Mouse (Mus musculus): ENCODE data around the gene Cyp2d34. TPM values are rescaled to one million over a fixed set of nuclear protein-coding genes. Genes with fewer than 3 reads are reported as not detected.

The Cyp2d34 gene
- polyA plus RNA-seq (2015; fragmentation: Nextera tagmentation; extraction: Ambion mirVana): not detected in 2 replicates

DNA sequence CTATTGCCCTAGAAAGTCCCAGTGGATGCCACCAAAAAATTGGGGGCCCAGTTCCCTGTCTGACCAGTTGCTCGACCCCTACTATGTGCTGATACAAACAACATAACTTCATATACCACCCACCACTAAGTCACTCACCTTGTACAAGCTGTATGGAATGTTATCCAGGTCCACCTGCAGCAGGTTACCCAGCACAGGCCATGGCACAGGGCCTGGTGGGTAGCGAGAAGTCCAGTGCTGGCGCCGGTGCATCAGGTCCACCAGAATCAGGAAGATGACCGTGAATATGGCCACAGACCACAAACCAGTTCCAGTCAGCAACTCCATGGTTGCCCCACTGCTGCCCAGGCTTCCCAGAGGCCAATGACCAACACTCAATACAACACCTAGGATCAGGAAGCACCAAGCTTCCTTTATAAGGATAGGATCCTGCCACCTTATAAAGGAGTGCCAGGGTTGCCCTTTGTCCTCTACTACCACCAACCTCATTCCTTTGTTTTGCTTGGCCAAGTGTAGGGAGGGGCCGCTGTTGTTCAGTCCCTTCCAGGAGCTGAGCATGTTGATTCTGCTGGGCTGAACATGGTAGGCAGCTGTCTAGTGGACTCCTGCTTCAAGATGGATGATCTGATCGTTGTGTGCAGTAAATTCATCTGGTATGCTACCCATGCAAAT is at the start of gene Cyp2d34:
Gene Cyp2d34 (minus strand): TSS at position 416 of the 672 bp plus-strand sequence.
- WGBS: 91% methylated on average over 7 of the region's 7 CpGs

DNA sequence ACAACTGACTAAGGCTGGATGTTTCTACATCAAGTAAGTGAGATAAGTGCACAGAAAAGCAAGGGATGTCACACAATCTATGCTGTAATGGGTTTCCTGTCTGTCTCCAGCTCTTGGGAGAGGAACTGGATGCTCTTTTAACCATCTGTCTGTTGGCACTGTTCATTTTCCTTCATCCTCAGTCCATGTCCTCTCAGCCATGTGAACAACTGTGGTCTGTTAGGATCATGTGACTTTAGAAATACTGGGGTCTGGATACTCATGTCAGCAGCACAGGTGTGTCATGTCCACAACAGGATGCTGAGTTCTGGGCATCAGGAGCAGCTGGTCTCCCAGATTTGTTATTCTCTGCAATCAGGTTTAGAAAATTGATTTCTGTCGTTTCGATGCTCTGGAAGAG is 35.6 kb upstream of the Cyp2d34 start:
- Histone ChIP-seq H3K4me3 (ENCODE audit: low read depth, low read length) (no peak overlapping the region), H3K9me3 (replicated peaks; ENCODE audit: control insufficient read depth, low read length, poor library complexity, severe bottlenecking) (no peaks in the 10 kb centered on the region)

More for the DNA sequence above, at the start of gene Cyp2d34:
- H3K27ac ChIP-seq (ENCODE audit: low read length): no peak within 1 kb of the TSS
- no peaks in the 10 kb centered on the region for H3K9me3 ChIP-seq (replicated peaks; ENCODE audit: control insufficient read depth, low read length, poor library complexity, severe bottlenecking)
- no peak within 1 kb of the TSS for H3K9ac ChIP-seq (ENCODE audit: low read depth, low read length)
- no peak for ATAC-seq
- no peaks in the 10 kb centered on the region for H3K27me3 ChIP-seq (ENCODE audit: control insufficient read depth, insufficient read depth, low read depth, low read length)
- no peaks in the 10 kb centered on the region for H3K4me1 ChIP-seq (ENCODE audit: control insufficient read depth, insufficient read depth, low read length)
- H3K36me3 ChIP-seq (ENCODE audit: control insufficient read depth, insufficient read depth, low read length): no peaks in the 10 kb centered on the region
- no peak within 1 kb of the TSS for H3K4me3 ChIP-seq (ENCODE audit: low read depth, low read length)
- no peak within 1 kb of the TSS for H3K4me2 ChIP-seq (ENCODE audit: low read length)

DNA sequence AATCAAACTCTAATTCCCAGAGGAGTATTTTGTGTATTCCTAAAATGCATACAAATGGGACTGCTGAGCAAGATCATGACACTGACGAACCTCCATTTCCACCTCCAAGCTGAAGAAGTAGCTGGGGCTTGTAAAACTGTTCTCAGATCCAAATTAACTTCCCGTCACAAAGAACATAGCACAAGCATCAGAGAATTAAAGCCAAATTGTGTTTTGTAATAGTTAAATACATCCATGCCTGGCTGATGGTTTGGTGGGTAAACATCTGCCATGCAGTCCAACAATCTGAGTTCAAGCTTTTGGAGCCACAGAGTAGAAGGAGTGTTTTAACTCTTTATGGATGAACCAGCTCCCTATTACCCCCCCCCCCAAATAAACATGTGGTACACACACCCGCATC is 23.6 kb upstream of the Cyp2d34 start:
- Histone ChIP-seq H3K27ac (ENCODE audit: low read length) (no peak overlapping the region), H3K4me1 (ENCODE audit: control insufficient read depth, insufficient read depth, low read length) (no peaks in the 10 kb centered on the region), H3K4me2 (ENCODE audit: low read length) (no peak overlapping the region), H3K9me3 (replicated peaks; ENCODE audit: control insufficient read depth, low read length, poor library complexity, severe bottlenecking) (no peaks in the 10 kb centered on the region), H3K4me3 (ENCODE audit: low read depth, low read length) (no peak overlapping the region), H3K9ac (ENCODE audit: low read depth, low read length) (no peak overlapping the region), H3K36me3 (ENCODE audit: control insufficient read depth, insufficient read depth, low read length) (no peaks in the 10 kb centered on the region), H3K27me3 (ENCODE audit: control insufficient read depth, insufficient read depth, low read depth, low read length) (no peaks in the 10 kb centered on the region)
- ATAC-seq: no peak
- 81% methylated on average over 3 of the region's 3 CpGs for WGBS

More for the DNA sequence above, 35.6 kb upstream of the Cyp2d34 start:
- no peak for ATAC-seq
- Histone ChIP-seq H3K4me2 (ENCODE audit: low read length) (no peak overlapping the region), H3K27ac (ENCODE audit: low read length) (no peak overlapping the region), H3K36me3 (ENCODE audit: control insufficient read depth, insufficient read depth, low read length) (no peaks in the 10 kb centered on the region), H3K4me1 (ENCODE audit: control insufficient read depth, insufficient read depth, low read length) (no peaks in the 10 kb centered on the region), H3K9ac (ENCODE audit: low read depth, low read length) (no peak overlapping the region), H3K27me3 (ENCODE audit: control insufficient read depth, insufficient read depth, low read depth, low read length) (no peaks in the 10 kb centered on the region)
- WGBS: 83% methylated on average over 2 of the region's 2 CpGs

DNA sequence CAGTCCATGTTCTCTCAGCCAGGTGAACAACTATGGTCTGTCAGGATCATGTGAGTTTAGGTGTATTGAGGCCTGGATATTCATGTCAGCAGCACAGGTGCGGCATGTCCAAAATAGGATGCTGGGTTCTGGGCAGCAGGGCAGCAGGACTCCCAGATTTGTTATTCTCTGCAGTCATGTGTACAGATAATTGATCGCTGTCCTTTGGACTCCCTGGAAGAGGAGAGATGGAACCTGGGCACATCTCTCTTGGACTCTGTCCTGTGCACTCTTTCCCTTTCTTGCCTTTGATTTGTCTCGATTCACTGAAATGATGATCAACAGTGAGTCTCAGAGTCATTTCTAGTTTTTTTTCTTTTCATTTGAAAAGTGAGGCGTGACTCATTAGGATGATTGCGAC is 23.0 kb upstream of the Cyp2d34 start:
- H3K36me3 ChIP-seq (ENCODE audit: control insufficient read depth, insufficient read depth, low read length): no peaks in the 10 kb centered on the region
- H3K4me1 ChIP-seq (ENCODE audit: control insufficient read depth, insufficient read depth, low read length): no peaks in the 10 kb centered on the region
- no peak overlapping the region for H3K4me2 ChIP-seq (ENCODE audit: low read length)
- 95% methylated on average over 5 of the region's 5 CpGs for WGBS
- no peaks in the 10 kb centered on the region for H3K27me3 ChIP-seq (ENCODE audit: control insufficient read depth, insufficient read depth, low read depth, low read length)
- H3K9me3 ChIP-seq (replicated peaks; ENCODE audit: control insufficient read depth, low read length, poor library complexity, severe bottlenecking): no peaks in the 10 kb centered on the region
- H3K9ac ChIP-seq (ENCODE audit: low read depth, low read length): no peak overlapping the region
- no peak overlapping the region for H3K4me3 ChIP-seq (ENCODE audit: low read depth, low read length)
- no peak for ATAC-seq
- H3K27ac ChIP-seq (ENCODE audit: low read length): no peak overlapping the region

DNA sequence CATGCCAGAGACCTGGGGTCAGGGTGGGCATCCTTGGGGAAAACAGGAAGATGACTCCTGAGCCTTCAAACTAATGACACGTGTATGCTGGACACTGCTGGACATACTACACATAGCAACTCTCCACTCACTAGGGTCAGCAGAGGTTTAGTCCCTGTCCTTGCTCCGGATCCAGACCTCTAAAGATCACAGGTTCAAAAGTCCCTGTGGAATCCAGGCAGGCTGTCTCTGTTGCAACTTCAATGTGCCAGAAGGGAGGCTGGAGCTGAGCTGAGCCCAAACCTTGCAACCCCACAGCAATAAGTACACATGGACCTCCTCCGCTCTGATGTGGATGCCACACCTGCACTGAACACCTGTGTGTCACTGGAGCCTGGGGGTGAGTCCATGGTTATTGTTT is 22.0 kb upstream of the Cyp2d34 start:
- H3K36me3 ChIP-seq (ENCODE audit: control insufficient read depth, insufficient read depth, low read length): no peaks in the 10 kb centered on the region
- H3K27ac ChIP-seq (ENCODE audit: low read length): no peak overlapping the region
- H3K9me3 ChIP-seq (replicated peaks; ENCODE audit: control insufficient read depth, low read length, poor library complexity, severe bottlenecking): no peaks in the 10 kb centered on the region
- ATAC-seq: no peak
- no peaks in the 10 kb centered on the region for H3K27me3 ChIP-seq (ENCODE audit: control insufficient read depth, insufficient read depth, low read depth, low read length)
- 89% methylated on average over 3 of the region's 3 CpGs for WGBS
- no peak overlapping the region for H3K4me3 ChIP-seq (ENCODE audit: low read depth, low read length)
- H3K4me1 ChIP-seq (ENCODE audit: control insufficient read depth, insufficient read depth, low read length): no peaks in the 10 kb centered on the region
- no peak overlapping the region for H3K9ac ChIP-seq (ENCODE audit: low read depth, low read length)
- no peak overlapping the region for H3K4me2 ChIP-seq (ENCODE audit: low read length)

DNA sequence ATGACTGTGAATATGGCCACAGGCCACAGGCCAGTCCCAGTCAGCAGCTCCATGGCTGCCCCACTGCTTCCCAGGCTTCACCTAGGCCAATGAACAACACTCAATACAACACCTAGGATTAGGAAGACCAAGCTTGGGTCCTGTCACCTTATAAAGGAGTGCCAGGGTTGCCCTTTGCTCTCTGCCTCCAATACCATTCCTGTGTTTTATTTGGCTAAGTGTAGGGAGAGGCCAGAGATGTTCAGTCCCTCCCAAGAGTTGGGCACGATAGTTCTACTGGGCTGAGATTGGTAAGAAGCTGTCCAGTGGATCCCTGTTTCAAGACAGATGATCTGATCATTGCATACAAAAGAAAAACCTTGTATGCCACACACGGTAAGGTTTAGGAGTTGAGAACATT is 21.2 kb upstream of the Cyp2d34 start:
- no peak for ATAC-seq

DNA sequence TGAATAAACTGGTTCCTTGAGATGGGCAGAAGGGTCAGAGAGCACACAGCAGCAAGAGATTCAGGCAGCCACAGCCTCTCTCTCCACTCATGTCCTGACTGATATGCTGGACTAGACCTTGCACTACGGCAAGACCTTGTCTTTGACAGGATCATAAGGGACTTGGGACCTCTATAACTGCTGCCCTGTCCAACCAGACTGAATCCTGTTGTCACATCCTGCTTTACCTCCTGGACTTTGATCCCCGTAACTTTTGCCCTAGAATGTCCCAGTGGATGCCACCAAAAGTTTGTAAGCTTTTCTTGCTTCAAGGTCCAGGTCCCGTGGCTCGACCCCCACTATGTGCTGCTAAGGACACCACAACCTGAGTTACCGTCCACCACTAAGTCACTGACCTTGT is 20.6 kb upstream of the Cyp2d34 start:
- Histone ChIP-seq H3K9ac (ENCODE audit: low read depth, low read length) (no peak overlapping the region), H3K9me3 (replicated peaks; ENCODE audit: control insufficient read depth, low read length, poor library complexity, severe bottlenecking) (no peaks in the 10 kb centered on the region), H3K27me3 (ENCODE audit: control insufficient read depth, insufficient read depth, low read depth, low read length) (no peaks in the 10 kb centered on the region), H3K27ac (ENCODE audit: low read length) (no peak overlapping the region), H3K4me2 (ENCODE audit: low read length) (no peak overlapping the region), H3K4me3 (ENCODE audit: low read depth, low read length) (no peak overlapping the region), H3K4me1 (ENCODE audit: control insufficient read depth, insufficient read depth, low read length) (no peaks in the 10 kb centered on the region), H3K36me3 (ENCODE audit: control insufficient read depth, insufficient read depth, low read length) (no peaks in the 10 kb centered on the region)
- no peak for ATAC-seq
- 90% methylated on average over 5 of the region's 5 CpGs for WGBS

More for the DNA sequence above, 21.2 kb upstream of the Cyp2d34 start:
- Histone ChIP-seq H3K27me3 (ENCODE audit: control insufficient read depth, insufficient read depth, low read depth, low read length) (no peaks in the 10 kb centered on the region), H3K4me2 (ENCODE audit: low read length) (no peak overlapping the region), H3K9ac (ENCODE audit: low read depth, low read length) (no peak overlapping the region), H3K4me3 (ENCODE audit: low read depth, low read length) (no peak overlapping the region), H3K36me3 (ENCODE audit: control insufficient read depth, insufficient read depth, low read length) (no peaks in the 10 kb centered on the region), H3K27ac (ENCODE audit: low read length) (no peak overlapping the region), H3K4me1 (ENCODE audit: control insufficient read depth, insufficient read depth, low read length) (no peaks in the 10 kb centered on the region), H3K9me3 (replicated peaks; ENCODE audit: control insufficient read depth, low read length, poor library complexity, severe bottlenecking) (no peaks in the 10 kb centered on the region)
- WGBS: 87% methylated on average over 2 of the region's 2 CpGs

DNA sequence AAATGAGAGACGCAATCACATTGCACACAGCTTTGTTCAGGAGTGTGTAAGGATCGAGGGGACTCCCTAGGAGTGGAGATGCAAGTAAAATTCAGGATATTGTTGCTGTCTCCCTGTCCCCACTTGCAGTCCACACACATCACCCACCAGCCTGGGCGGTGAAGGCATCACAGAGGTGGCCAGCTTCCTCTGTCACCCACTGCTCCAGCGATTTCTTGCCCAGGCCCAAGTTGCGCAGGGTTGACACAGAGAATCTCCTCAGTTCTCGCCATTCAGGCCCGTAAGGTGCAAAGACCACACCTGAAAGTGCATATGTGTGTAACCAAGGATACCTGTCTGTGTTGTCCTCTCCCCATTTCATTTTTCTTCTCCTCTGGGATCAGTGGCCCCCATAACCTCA is 19.5 kb upstream of the Cyp2d34 start:
- Histone ChIP-seq H3K9ac (ENCODE audit: low read depth, low read length) (no peak overlapping the region), H3K36me3 (ENCODE audit: control insufficient read depth, insufficient read depth, low read length) (no peaks in the 10 kb centered on the region), H3K27ac (ENCODE audit: low read length) (no peak overlapping the region), H3K4me3 (ENCODE audit: low read depth, low read length) (no peak overlapping the region), H3K27me3 (ENCODE audit: control insufficient read depth, insufficient read depth, low read depth, low read length) (no peaks in the 10 kb centered on the region), H3K4me2 (ENCODE audit: low read length) (no peak overlapping the region), H3K9me3 (replicated peaks; ENCODE audit: control insufficient read depth, low read length, poor library complexity, severe bottlenecking) (no peaks in the 10 kb centered on the region), H3K4me1 (ENCODE audit: control insufficient read depth, insufficient read depth, low read length) (no peaks in the 10 kb centered on the region)
- no peak for ATAC-seq
- WGBS: 89% methylated on average over 7 of the region's 7 CpGs

DNA sequence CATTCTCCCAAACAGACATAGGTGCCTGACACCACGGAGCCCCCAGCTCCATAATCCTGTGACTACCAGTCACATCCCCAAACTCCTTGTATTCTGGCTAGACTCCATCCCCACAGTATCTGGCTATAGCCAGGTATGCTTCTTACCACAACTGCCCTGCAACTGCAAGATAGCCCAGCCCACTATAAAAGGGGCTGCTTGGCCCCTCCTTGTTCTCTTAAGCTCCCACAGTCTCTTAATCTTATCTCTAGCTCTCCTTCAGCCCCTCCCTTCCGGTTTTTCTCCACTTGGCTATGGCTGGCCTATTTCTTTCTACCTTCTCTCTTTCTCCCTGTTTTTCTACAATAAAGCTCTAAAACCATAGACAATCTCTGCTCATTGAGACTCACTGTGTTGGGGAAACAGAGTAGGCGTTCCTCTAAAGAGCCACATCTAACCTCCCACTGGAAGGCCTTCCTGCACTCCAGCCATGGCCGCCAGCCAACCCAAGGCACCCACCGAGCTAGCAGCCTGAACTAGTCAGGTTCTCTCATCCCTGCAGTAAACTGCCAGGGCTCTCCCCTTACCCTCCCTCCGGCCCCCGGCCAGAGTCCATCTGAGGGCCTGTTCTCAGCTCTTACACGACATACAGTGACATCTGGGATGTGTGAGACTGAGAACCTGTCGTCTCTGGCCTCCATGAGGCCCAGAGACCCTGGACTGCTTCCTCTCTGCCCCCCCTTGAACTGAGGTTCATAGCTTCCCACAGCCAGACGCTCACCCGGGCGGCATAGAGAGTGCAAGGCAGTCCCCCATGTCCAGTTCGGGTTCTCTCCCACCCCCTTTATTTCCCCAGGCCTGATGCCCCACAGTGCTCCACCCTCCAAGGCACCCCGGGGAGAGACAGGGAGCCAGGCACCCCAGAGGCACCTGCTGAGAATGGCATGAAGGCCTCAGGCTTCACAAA is 16.7 kb upstream of the Cyp2d34 start:
- no peak overlapping the region for H3K9ac ChIP-seq (ENCODE audit: low read depth, low read length)
- H3K4me3 ChIP-seq (ENCODE audit: low read depth, low read length): no peak overlapping the region
- no peaks in the 10 kb centered on the region for H3K9me3 ChIP-seq (replicated peaks; ENCODE audit: control insufficient read depth, low read length, poor library complexity, severe bottlenecking)
- no peak overlapping the region for H3K4me2 ChIP-seq (ENCODE audit: low read length)
- 85% methylated on average over 14 of the region's 14 CpGs for WGBS
- ATAC-seq: no peak
- no peaks in the 10 kb centered on the region for H3K4me1 ChIP-seq (ENCODE audit: control insufficient read depth, insufficient read depth, low read length)
- H3K36me3 ChIP-seq (ENCODE audit: control insufficient read depth, insufficient read depth, low read length): no peaks in the 10 kb centered on the region
- H3K27ac ChIP-seq (ENCODE audit: low read length): no peak overlapping the region
- H3K27me3 ChIP-seq (ENCODE audit: control insufficient read depth, insufficient read depth, low read depth, low read length): no peaks in the 10 kb centered on the region

Measured in midbrain, embryonic 16.5 days (tissue).